Mouse (Mus musculus): ENCODE data around the gene Cby3. TPM values are rescaled to one million over a fixed set of nuclear protein-coding genes. Genes with fewer than 3 reads are reported as not detected.
A peak's percentile ranks its signal among the peaks of the same experiment; 100 is the strongest.

Gene Cby3
- polyA plus RNA-seq, 1 experiment from 2014 or later = 0.78 TPM

DNA sequence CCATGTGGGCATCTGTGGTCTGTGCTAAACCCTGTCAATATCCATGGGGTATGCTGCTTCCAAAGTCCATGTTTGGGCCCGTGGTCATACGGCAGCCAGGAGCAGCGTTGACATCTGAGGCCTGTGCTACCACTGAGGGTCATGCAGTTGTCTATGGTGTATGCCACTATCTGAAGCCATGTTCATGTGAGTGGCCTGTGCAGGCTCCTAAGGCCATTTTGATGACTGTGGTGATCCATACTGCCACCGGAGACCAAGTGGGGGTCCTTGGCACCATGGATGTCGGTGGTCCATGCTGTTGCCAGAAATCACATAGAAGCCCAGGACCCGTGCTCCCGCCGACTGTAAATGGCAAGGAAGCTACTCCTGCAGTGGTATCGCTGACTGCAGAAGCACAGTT is 13.3 kb downstream of the Cby3 start:
- H3K4me3 ChIP-seq = no peak overlapping the region
- H3K36me3 ChIP-seq = no peaks in the 10 kb centered on the region
- no peak for ATAC-seq (ENCODE audit: low read depth)
- no peaks in the 10 kb centered on the region for H3K9me3 ChIP-seq
- 96% methylated on average over 9 of the region's 9 CpGs for WGBS
- no peak overlapping the region for H3K27ac ChIP-seq (replicated peaks)
- no peak overlapping the region for H3K9ac ChIP-seq
- peaks cover 10% of the 10 kb centered on the region; the same call in 1 of the 2 replicates for H3K4me1 ChIP-seq (replicated peaks)
- no peaks in the 10 kb centered on the region for H3K27me3 ChIP-seq
- no peak overlapping the region for H3K4me2 ChIP-seq

GRCm38 (mm10) chr11:50369360-50369911 is 15.2 kb downstream of the Cby3 start:
- Histone ChIP-seq H3K4me3 (no peak overlapping the region), H3K27me3 (no peaks in the 10 kb centered on the region), H3K9me3 (no peaks in the 10 kb centered on the region), H3K4me2 (no peak overlapping the region), H3K27ac (replicated peaks) (no peak overlapping the region), H3K4me1 (replicated peaks) (peaks cover 10% of the 10 kb centered on the region; the same call in 1 of the 2 replicates), H3K9ac (no peak overlapping the region), H3K36me3 (no peaks in the 10 kb centered on the region)
- ATAC-seq (ENCODE audit: low read depth) = no peak
- 89% methylated on average over 5 of the region's 5 CpGs for WGBS

- WGBS = 59% methylated on average over 4 of the region's 4 CpGs
- peak; percentile 51; the same call in 1 of the 2 replicates for ATAC-seq (ENCODE audit: low read depth)
- Histone ChIP-seq H3K9me3 (no peaks in the 10 kb centered on the region), H3K4me2 (peak overlapping the region; percentile 63), H3K4me3 (peak overlapping the region; percentile 41; the same call in 1 of the 2 replicates), H3K4me1 (replicated peaks) (peaks cover 12% of the 10 kb centered on the region; the same call in 1 of the 2 replicates), H3K9ac (peak overlapping the region; percentile 78), H3K36me3 (no peaks in the 10 kb centered on the region), H3K27ac (replicated peaks) (peak overlapping the region; percentile 92), H3K27me3 (no peaks in the 10 kb centered on the region)
Measured at GRCm38 (mm10) chr11:50370969-50371368, 16.7 kb downstream of the Cby3 start.

- H3K9me3 ChIP-seq = no peaks in the 10 kb centered on the region
- no peaks in the 10 kb centered on the region for H3K27me3 ChIP-seq
- peaks cover 16% of the 10 kb centered on the region for H3K4me1 ChIP-seq (replicated peaks)
- H3K4me2 ChIP-seq = peak overlapping the region; percentile 63
- H3K4me3 ChIP-seq = peak overlapping the region; percentile 41
- H3K9ac ChIP-seq = peak overlapping the region; percentile 78
- under 1% methylated on average over 18 of the region's 18 CpGs for WGBS
- H3K36me3 ChIP-seq = no peaks in the 10 kb centered on the region
- ATAC-seq (ENCODE audit: low read depth) = peak; percentile 64; the same call in 1 of the 2 replicates
- H3K27ac ChIP-seq (replicated peaks) = peak overlapping the region; percentile 92
Measured at GRCm38 (mm10) chr11:50371399-50371841, 17.2 kb downstream of the Cby3 start.

DNA sequence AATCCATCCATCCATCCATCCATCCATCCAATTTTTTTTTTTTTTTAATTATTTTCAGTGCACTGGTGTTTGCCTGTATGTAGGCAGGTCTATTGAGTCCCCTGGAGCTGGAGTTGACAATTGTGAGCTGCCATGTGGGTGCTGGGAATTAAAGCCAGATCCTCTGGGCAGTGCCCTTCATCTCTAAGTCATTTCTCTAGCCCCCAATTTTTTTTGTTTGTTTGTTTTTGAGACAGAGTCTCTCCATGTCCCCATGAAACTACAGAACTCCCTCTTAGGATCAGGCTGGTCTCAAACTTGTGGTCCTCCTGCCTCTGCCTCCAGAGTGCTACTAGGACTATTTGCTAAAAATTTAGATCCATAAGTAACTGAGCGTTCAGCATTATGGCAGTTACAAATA is 17.6 kb downstream of the Cby3 start:
- WGBS = 95% methylated on average over 1 of the region's 1 CpGs
- peak overlapping the region; percentile 41 for H3K4me3 ChIP-seq

DNA sequence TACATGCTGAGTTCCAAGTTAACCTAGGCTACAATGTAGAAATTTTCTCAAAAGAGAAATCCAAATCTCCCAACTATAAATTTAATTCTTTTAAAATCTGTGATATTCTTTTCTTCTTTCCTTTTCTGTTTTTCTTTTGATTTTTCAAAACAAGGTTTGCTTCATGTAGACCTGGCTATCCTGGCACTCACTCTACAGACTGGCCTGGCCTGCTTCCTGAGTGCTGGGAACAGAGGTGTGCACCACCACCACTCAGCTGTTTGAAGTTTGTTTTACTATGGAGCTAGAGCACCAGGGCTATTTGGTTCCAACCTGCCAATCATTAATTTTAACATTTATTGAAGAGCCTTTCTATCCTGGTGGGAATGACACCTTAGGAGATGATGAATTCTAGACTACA is 18.8 kb downstream of the Cby3 start:
- no peaks in the 10 kb centered on the region for H3K36me3 ChIP-seq
- H3K4me3 ChIP-seq = no peak overlapping the region
- H3K9ac ChIP-seq = no peak overlapping the region

More for the DNA sequence above, 17.6 kb downstream of the Cby3 start:
- Histone ChIP-seq H3K36me3 (no peaks in the 10 kb centered on the region), H3K4me2 (peak overlapping the region; percentile 63), H3K27me3 (no peaks in the 10 kb centered on the region), H3K9me3 (no peaks in the 10 kb centered on the region), H3K4me1 (replicated peaks) (peaks cover 20% of the 10 kb centered on the region), H3K9ac (peak overlapping the region; percentile 78), H3K27ac (replicated peaks) (peak overlapping the region; percentile 92)
- no peak for ATAC-seq (ENCODE audit: low read depth)

GRCm38 (mm10) chr11:50373621-50374020 is 19.4 kb downstream of the Cby3 start:
- Histone ChIP-seq H3K9me3 (no peaks in the 10 kb centered on the region), H3K4me1 (replicated peaks) (peaks cover 20% of the 10 kb centered on the region), H3K4me2 (no peak overlapping the region), H3K9ac (no peak overlapping the region), H3K27me3 (no peaks in the 10 kb centered on the region), H3K4me3 (no peak overlapping the region), H3K36me3 (no peaks in the 10 kb centered on the region), H3K27ac (replicated peaks) (no peak overlapping the region)
- WGBS = 96% methylated on average over 1 of the region's 1 CpGs
- no peak for ATAC-seq (ENCODE audit: low read depth)

More for the DNA sequence above, 18.8 kb downstream of the Cby3 start:
- Histone ChIP-seq H3K4me2 (no peak overlapping the region), H3K9me3 (no peaks in the 10 kb centered on the region), H3K27me3 (no peaks in the 10 kb centered on the region), H3K27ac (replicated peaks) (no peak overlapping the region), H3K4me1 (replicated peaks) (peaks cover 20% of the 10 kb centered on the region)
- no peak for ATAC-seq (ENCODE audit: low read depth)

DNA sequence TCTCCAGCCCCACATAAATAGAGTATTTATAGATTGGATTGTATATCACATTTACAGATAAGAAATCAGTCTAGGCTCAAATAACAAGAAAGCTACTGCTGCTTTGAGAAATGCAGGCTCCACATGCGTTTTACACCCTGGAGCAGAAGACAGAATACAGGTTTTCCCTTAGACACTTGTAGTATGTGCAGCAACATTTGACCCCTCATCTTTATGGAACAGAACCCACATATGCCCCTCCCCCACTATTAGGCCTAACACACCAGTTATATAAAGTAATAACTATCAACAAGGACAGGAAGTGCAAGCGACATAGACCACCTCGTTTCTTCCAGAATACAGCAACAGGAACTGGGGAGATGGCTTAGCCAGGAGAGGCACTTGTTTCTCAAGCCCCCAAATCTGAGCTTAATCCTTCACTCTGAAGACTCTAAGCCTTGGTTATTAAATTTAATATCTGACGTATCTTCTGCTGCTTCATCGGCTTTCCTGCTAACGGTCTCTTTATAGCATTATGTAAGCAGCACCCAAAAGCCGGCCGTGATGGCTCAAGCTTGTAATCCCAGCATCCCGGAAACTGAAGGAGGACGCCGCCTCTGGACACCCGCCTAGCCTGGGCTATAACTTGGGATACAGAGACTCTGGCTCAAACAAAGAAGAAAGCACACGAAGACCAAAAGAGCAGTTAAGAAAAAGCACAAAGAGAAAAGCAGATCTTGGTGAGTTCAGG is 20.2 kb downstream of the Cby3 start:
- Histone ChIP-seq H3K36me3 (peaks cover 2% of the 10 kb centered on the region), H3K27ac (replicated peaks) (no peak overlapping the region), H3K4me2 (no peak overlapping the region), H3K9ac (no peak overlapping the region), H3K4me1 (replicated peaks) (peaks cover 28% of the 10 kb centered on the region), H3K9me3 (no peaks in the 10 kb centered on the region), H3K27me3 (no peaks in the 10 kb centered on the region), H3K4me3 (no peak overlapping the region)
- WGBS = 88% methylated on average over 13 of the region's 13 CpGs
- ATAC-seq (ENCODE audit: low read depth) = no peak

- H3K36me3 ChIP-seq = peaks cover 11% of the 10 kb centered on the region
- WGBS = 88% methylated on average over 5 of the region's 5 CpGs
- no peaks in the 10 kb centered on the region for H3K27me3 ChIP-seq
- ATAC-seq (ENCODE audit: low read depth) = no peak
- H3K4me2 ChIP-seq = no peak overlapping the region
- no peak overlapping the region for H3K9ac ChIP-seq
- H3K27ac ChIP-seq (replicated peaks) = no peak overlapping the region
- no peak overlapping the region for H3K4me3 ChIP-seq
- H3K9me3 ChIP-seq = no peaks in the 10 kb centered on the region
- peaks cover 37% of the 10 kb centered on the region for H3K4me1 ChIP-seq (replicated peaks)
Measured at GRCm38 (mm10) chr11:50375421-50375820, 21.2 kb downstream of the Cby3 start.

GRCm38 (mm10) chr11:50376156-50376790 is 22.0 kb downstream of the Cby3 start:
- H3K4me2 ChIP-seq = peak overlapping the region; percentile 86
- WGBS = 28% methylated on average over 10 of the region's 10 CpGs

GRCm38 (mm10) chr11:50376911-50377891 is 22.9 kb downstream of the Cby3 start, which contains the start of gene Hnrnph1:
Gene Hnrnph1, plus strand, starts transcription at chr11:50376990.
- H3K36me3 ChIP-seq = peaks cover 14% of the 10 kb centered on the region
- H3K4me1 ChIP-seq (replicated peaks) = peaks cover 34% of the 10 kb centered on the region
- H3K9me3 ChIP-seq = no peaks in the 10 kb centered on the region
- peak; percentile 95 for ATAC-seq (ENCODE audit: low read depth)
- peak within 1 kb of the TSS; percentile 97 for H3K4me3 ChIP-seq
- H3K27me3 ChIP-seq = no peaks in the 10 kb centered on the region
- H3K9ac ChIP-seq = peak within 1 kb of the TSS; percentile 99
- peak within 1 kb of the TSS; percentile 99 for H3K27ac ChIP-seq (replicated peaks)
- H3K4me2 ChIP-seq = peak within 1 kb of the TSS; percentile 97
- WGBS = under 1% methylated on average over 74 of the region's 76 CpGs

More at GRCm38 (mm10) chr11:50376156-50376790, 22.0 kb downstream of the Cby3 start:
- Histone ChIP-seq H3K27me3 (no peaks in the 10 kb centered on the region), H3K36me3 (peaks cover 12% of the 10 kb centered on the region), H3K9me3 (no peaks in the 10 kb centered on the region), H3K4me3 (peak overlapping the region; percentile 97), H3K27ac (replicated peaks) (peak overlapping the region; percentile 99), H3K4me1 (replicated peaks) (peaks cover 34% of the 10 kb centered on the region), H3K9ac (peak overlapping the region; percentile 86)
- ATAC-seq (ENCODE audit: low read depth) = no peak

Data from neural tube, embryonic 13.5 days (tissue).